Mouse (Mus musculus): ENCODE measurements around the gene Pitpnc1.

Pitpnc1 gene

GRCm38 (mm10) chr11:107468252-107469030 is 2.1 kb downstream of the Pitpnc1 start:
- DNase-seq (ENCODE audit: low read depth, low spot score): no peak

GRCm38 (mm10) chr11:107466611-107467391 is 3.7 kb downstream of the Pitpnc1 start:
- DNase-seq (ENCODE audit: low read depth, low spot score): no peak

- DNase-seq (ENCODE audit: low read depth, low spot score): no peak
These were observed 4.5 kb downstream of the Pitpnc1 start for GRCm38 (mm10) chr11:107465969-107466368.

GRCm38 (mm10) chr11:107465041-107465440 is 5.5 kb downstream of the Pitpnc1 start:
- no peak for DNase-seq (ENCODE audit: low read depth, low spot score)

GRCm38 (mm10) chr11:107464141-107464540 is 6.4 kb downstream of the Pitpnc1 start:
- no peak for DNase-seq (ENCODE audit: low read depth, low spot score)

- no peak for DNase-seq (ENCODE audit: low read depth, low spot score)
These were observed 7.2 kb downstream of the Pitpnc1 start for GRCm38 (mm10) chr11:107463251-107463681.

- no peak for DNase-seq (ENCODE audit: low read depth, low spot score)
These were observed 8.0 kb downstream of the Pitpnc1 start for GRCm38 (mm10) chr11:107462478-107462877.

- no peak for DNase-seq (ENCODE audit: low read depth, low spot score)
These were observed 10.7 kb downstream of the Pitpnc1 start for GRCm38 (mm10) chr11:107459828-107460227.

GRCm38 (mm10) chr11:107458986-107459385 is 11.5 kb downstream of the Pitpnc1 start:
- no peak for DNase-seq (ENCODE audit: low read depth, low spot score)

GRCm38 (mm10) chr11:107458286-107458685 is 12.2 kb downstream of the Pitpnc1 start:
- no peak for DNase-seq (ENCODE audit: low read depth, low spot score)

- no peak for DNase-seq (ENCODE audit: low read depth, low spot score)
These were observed 13.2 kb downstream of the Pitpnc1 start for GRCm38 (mm10) chr11:107457282-107457681.

- no peak for DNase-seq (ENCODE audit: low read depth, low spot score)
These were observed 15.7 kb downstream of the Pitpnc1 start for GRCm38 (mm10) chr11:107454546-107455462.

GRCm38 (mm10) chr11:107452053-107452452 is 18.4 kb downstream of the Pitpnc1 start:
- DNase-seq (ENCODE audit: low read depth, low spot score): no peak

- DNase-seq (ENCODE audit: low read depth, low spot score): no peak
These were observed 19.4 kb downstream of the Pitpnc1 start for GRCm38 (mm10) chr11:107451106-107451505.

- DNase-seq (ENCODE audit: low read depth, low spot score): no peak
These were observed 20.4 kb downstream of the Pitpnc1 start for GRCm38 (mm10) chr11:107450097-107450496.

GRCm38 (mm10) chr11:107449169-107449910 is 21.2 kb downstream of the Pitpnc1 start:
- no peak for DNase-seq (ENCODE audit: low read depth, low spot score)

GRCm38 (mm10) chr11:107447915-107448314 is 22.6 kb downstream of the Pitpnc1 start:
- DNase-seq (ENCODE audit: low read depth, low spot score): no peak

GRCm38 (mm10) chr11:107447349-107447748 is 23.1 kb downstream of the Pitpnc1 start:
- DNase-seq (ENCODE audit: low read depth, low spot score): no peak

GRCm38 (mm10) chr11:107446650-107447049 is 23.8 kb downstream of the Pitpnc1 start:
- DNase-seq (ENCODE audit: low read depth, low spot score): no peak

- no peak for DNase-seq (ENCODE audit: low read depth, low spot score)
These were observed 24.8 kb downstream of the Pitpnc1 start for GRCm38 (mm10) chr11:107445683-107446082.
